Mouse (Mus musculus) small intestine, adult 2 months (tissue): Measurements from ENCODE around the gene Eif3m. TPM values are rescaled to one million over a fixed set of nuclear protein-coding genes. Genes with fewer than 3 reads are reported as not detected.

Experiments used
- H3K27ac ChIP-seq: fragments of 200-500 bp; 2 replicates; pipeline ENCODE4 v1.5.1; 2012; ENCODE audit warnings: low read depth, low read length, control low read depth, inconsistent platforms; ENCODE audit not compliant: insufficient read depth
- H3K27me3 ChIP-seq: fragments of 200-500 bp; 2 replicates; pipeline ENCODE4 v1.6.1; 2012; ENCODE audit warnings: mild to moderate bottlenecking, moderate library complexity, low read length, inconsistent platforms; ENCODE audit not compliant: control insufficient read depth, insufficient read depth
- H3K36me3 ChIP-seq: fragments of 200-500 bp; 2 replicates; pipeline ENCODE4 v1.6.1; 2012; ENCODE audit warnings: mild to moderate bottlenecking, low read length, control low read depth, inconsistent platforms; ENCODE audit not compliant: control insufficient read depth, insufficient read depth
- H3K4me1 ChIP-seq: fragments of 200-500 bp; 2 replicates; pipeline ENCODE4 v1.6.1; 2012; ENCODE audit warnings: low read length, inconsistent platforms, mixed read lengths; ENCODE audit not compliant: control insufficient read depth, insufficient read depth, insufficient read length
- H3K4me3 ChIP-seq: fragments of 200-500 bp; 2 replicates; pipeline ENCODE4 v1.5.1; 2012; ENCODE audit warnings: low read depth, mild to moderate bottlenecking, control low read depth, inconsistent platforms, low read length, moderate library complexity
- CTCF ChIP-seq: fragments of 200-500 bp; IDR thresholded peaks from 2 replicates; pipeline ENCODE4 v1.5.1; 2012; ENCODE audit warnings: low read depth, mild to moderate bottlenecking, control low read depth, inconsistent platforms, low read length, moderate library complexity, mixed read lengths; ENCODE audit not compliant: insufficient replicate concordance, insufficient read length; ENCODE audit errors: extremely low read depth
- POLR2A ChIP-seq: fragments of 200-500 bp; IDR thresholded peaks from 2 replicates; pipeline ENCODE4 v1.6.1; 2012; ENCODE audit warnings: low read depth, mild to moderate bottlenecking, control low read depth, inconsistent platforms, low read length, moderate library complexity
- WGBS: fragments of 180-500 bp; shearing (Covaris S2); methylation state at CpG from one replicate; pipeline ENCODE4 v1.1.7; 2018; 5-methylcytosine and 5-hydroxymethylcytosine counted together
- polyA plus RNA-seq: library from polyadenylated mRNA; depleted of rRNA; stranded (reverse); fragments of >200 nt; gene quantifications from 2 replicates; pipeline ENCODE4 v1.2.3, GENCODE M21; 2012

The Eif3m gene
- polyA plus RNA-seq, 1 experiment: 7.4 TPM

DNA sequence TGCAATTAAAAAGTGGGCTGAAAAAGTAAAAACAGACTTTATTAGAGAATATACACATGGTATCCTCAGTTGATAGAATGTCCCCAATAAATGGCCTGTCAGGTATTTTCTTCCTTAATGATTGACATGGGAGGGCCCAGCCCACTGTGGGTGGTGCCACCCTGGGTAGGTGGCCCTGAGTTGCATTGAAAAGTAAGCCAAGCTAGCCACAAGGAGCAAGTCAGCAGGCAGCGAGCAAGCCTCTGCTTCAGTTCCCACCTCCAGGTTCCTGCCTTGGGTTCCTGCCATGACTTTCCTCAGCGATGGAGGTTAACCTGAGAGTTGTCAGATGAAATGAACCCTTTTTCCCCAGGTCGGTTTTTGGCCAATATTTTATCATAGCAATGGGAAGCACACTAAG, 922 bp upstream of the Eif3m start:
- 81% methylated on average over 3 of the region's 3 CpGs for WGBS
- H3K27ac ChIP-seq: no peak overlapping the region
- H3K36me3 ChIP-seq: peaks cover 6% of the 10 kb centered on the region
- 0 out of 2 replicates have a peak, but pooled peaks cover 2% of the 10 kb centered on the region for H3K4me1 ChIP-seq
- no peaks in the 10 kb centered on the region for H3K27me3 ChIP-seq
- TF ChIP-seq POLR2A (no peak), CTCF (no peak)
- H3K4me3 ChIP-seq: no peak overlapping the region

DNA sequence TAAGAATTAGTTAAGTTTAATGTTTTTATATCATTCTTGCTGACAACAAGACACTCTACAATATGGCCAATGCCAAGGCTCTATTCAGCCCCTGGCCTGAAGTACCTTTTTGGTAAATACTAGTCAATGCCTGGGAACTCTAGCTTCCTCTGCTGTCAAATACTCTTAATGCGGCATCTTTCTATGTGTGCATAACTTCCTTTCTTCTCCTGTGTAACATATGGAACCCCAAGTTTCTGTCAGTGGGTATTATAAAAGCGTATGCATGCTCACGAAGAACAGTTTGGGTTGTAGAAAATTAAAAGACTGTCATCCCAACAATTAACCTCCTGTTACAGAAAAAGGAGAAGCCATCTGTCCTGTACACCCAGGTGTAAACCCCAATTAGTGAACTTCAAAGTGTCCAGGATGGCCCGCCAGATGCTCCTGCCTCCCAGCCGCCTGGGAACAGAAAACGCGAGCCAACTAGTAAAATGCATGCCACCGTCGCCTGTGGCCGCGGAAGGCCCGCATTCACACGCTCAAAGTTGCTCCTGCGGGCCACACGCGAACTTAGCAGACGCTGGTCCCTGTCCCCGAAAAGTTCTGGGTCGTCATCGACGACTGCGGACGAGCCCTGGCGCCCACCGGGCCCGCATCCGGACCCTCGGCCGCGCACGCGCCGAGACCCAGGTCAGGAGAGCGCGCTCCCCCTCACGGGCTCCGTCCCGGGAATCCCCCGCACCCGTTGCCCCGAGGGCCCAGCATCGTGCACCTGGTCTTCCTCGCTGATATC, 501 bp downstream of the Eif3m start:
- Histone ChIP-seq H3K27me3 (no peaks in the 10 kb centered on the region), H3K4me1 (0 out of 2 replicates have a peak, but pooled peaks cover under 1% of the 10 kb centered on the region), H3K36me3 (peaks cover 18% of the 10 kb centered on the region), H3K4me3 (peak overlapping the region; percentile 95), H3K27ac (no peak overlapping the region)
- TF ChIP-seq POLR2A (no peak), CTCF (no peak)
- WGBS: under 1% methylated on average over 43 of the region's 43 CpGs

DNA sequence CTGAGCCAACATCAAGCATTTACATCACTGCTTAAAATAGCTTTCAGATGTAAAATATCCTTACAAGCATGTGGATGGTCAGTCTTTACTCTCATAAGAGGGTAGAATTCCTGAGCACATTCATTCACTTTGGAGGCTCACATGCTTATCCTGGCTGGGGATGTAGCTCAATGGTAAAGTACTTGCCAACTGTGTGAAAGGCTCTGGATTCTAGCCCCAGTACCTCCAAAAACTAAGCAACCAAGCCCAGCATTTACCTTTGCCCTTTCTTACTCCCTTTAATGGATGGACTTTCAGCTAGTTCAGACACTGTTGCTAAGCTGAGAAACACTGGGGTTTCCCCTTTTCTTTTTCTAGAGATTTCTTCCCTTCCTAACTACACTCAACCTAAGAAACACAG, 9.6 kb downstream of the Eif3m start:
- Histone ChIP-seq H3K36me3 (peaks cover 39% of the 10 kb centered on the region), H3K4me1 (no peaks in the 10 kb centered on the region), H3K4me3 (no peak overlapping the region), H3K27ac (no peak overlapping the region), H3K27me3 (no peaks in the 10 kb centered on the region)
- TF ChIP-seq POLR2A (no peak), CTCF (no peak)

DNA sequence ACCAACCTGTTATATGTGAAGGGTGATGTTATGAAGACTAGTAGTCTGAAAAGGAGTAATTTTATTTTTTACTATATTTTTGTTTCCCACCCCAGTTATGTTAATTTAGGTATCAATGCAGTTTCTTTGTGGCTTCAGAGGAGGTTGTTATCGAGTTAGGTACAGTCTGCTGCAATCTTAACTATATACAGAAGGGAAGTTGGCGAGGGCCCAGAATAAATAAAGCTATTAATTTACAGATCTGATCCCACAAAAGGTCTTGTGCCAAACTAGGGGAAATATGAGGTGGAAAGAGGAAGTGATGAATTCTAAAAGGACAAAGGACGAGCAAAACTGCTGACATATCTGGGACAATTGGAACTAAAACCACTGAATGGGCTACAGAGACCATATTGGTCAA, 20.7 kb downstream of the Eif3m start:
- Histone ChIP-seq H3K27me3 (no peaks in the 10 kb centered on the region), H3K36me3 (peaks cover 13% of the 10 kb centered on the region), H3K4me3 (no peak overlapping the region), H3K27ac (no peak overlapping the region), H3K4me1 (no peaks in the 10 kb centered on the region)
- TF ChIP-seq POLR2A (no peak), CTCF (no peak)
- WGBS: 28% methylated on average over 3 of the region's 3 CpGs

DNA sequence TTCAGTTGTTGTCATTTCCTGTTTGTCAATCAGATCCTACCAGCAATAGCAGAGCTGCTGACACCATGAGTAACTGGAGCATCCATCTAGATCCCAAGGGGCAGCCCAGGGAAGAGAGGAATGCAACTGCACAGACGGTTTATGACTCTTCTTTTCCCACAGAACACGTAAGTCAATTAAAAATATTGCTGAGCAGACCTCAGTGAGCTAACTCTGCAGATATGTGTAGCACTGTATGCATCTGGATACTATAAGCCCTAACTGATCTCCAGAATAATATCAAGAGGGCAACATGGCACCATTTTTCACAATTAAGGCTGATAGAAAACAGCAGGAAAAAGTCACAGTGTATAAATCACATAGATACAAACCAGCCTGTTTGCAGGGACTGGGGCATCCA, 22.4 kb downstream of the Eif3m start:
- no peaks in the 10 kb centered on the region for H3K4me1 ChIP-seq
- H3K4me3 ChIP-seq: no peak overlapping the region
- WGBS: 65% methylated on average over 2 of the region's 2 CpGs
- H3K36me3 ChIP-seq: peaks cover 11% of the 10 kb centered on the region
- no peaks in the 10 kb centered on the region for H3K27me3 ChIP-seq
- TF ChIP-seq POLR2A (no peak), CTCF (no peak)
- no peak overlapping the region for H3K27ac ChIP-seq

DNA sequence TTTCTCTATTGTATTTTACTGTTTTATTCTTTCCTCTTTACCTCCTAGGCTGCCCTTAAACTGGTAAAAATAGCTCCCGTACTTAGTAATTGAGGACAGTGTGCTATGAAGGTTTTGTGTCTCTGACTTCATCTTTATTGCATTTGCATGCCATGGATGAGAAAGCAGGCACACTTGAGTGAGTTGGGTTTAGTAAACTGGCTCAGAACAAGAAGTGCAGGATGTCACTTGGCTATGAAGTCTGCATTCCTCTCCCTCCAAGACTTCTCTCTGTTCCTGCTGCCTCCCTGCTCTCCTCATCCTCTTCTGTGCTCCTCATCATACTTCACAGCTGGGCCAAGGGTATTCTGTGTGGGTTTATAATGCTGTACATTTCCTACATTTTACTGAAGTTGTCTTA, 27.9 kb downstream of the Eif3m start:
- no peaks in the 10 kb centered on the region for H3K36me3 ChIP-seq
- TF ChIP-seq CTCF (no peak), POLR2A (no peak)
- H3K4me3 ChIP-seq: no peak overlapping the region
- H3K4me1 ChIP-seq: no peaks in the 10 kb centered on the region
- H3K27ac ChIP-seq: no peak overlapping the region
- 84% methylated on average over 1 of the region's 1 CpGs for WGBS
- no peaks in the 10 kb centered on the region for H3K27me3 ChIP-seq

DNA sequence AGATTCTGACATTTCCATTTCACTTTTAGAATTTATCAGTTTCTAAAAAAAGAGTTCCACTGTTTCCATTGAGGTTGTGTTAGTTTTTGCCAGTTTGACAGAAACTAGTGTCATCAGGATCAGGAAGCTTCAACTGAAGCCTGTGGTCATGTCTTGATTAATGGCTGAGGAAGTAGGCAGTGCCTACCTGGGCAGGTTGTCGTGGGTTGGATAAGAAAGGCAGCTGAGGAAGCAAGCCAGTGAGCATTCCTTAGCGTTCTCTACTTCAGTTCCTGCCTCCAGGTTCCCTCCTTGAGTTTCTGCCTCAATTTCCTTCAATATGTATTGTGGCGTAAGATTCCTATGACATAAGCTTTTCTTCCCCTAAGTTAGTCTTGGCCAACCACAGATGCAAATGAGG, 31.1 kb downstream of the Eif3m start:
- H3K4me3 ChIP-seq: no peak overlapping the region
- WGBS: 46% methylated on average over 3 of the region's 3 CpGs
- no peak for TF ChIP-seq POLR2A
- TF ChIP-seq CTCF: no peak
- H3K27ac ChIP-seq: no peak overlapping the region
- no peaks in the 10 kb centered on the region for H3K4me1 ChIP-seq
- H3K27me3 ChIP-seq: no peaks in the 10 kb centered on the region
- no peaks in the 10 kb centered on the region for H3K36me3 ChIP-seq
